Mouse (Mus musculus) C2C12 (cell line): ENCODE results near the gene Gys2.

Experiments
- CEBPB ChIP-seq: IDR thresholded peaks from one replicate; pipeline ENCODE4 v1.6.1; 2011; ENCODE audit warnings: low read depth, mild to moderate bottlenecking, control low read depth, moderate library complexity
- CTCF ChIP-seq: IDR thresholded peaks from one replicate; pipeline ENCODE4 v1.5.1; 2011; ENCODE audit not compliant: control insufficient read depth, insufficient read depth, insufficient read length
- FOSL1 ChIP-seq: IDR thresholded peaks from one replicate; pipeline ENCODE4 v1.8.0; 2011; ENCODE audit warnings: mild to moderate bottlenecking, low read length; ENCODE audit not compliant: poor library complexity, insufficient read depth, severe bottlenecking
- MAX ChIP-seq: IDR thresholded peaks from one replicate; pipeline ENCODE4 v1.6.1; 2011; ENCODE audit warnings: mild to moderate bottlenecking, control low read depth
- MYOG ChIP-seq: IDR thresholded peaks from one replicate; pipeline ENCODE4 v1.6.1; 2011; ENCODE audit not compliant: control insufficient read depth, insufficient read length; ENCODE audit errors: extremely low read depth
- USF1 ChIP-seq: IDR thresholded peaks from one replicate; pipeline ENCODE4 v1.6.1; 2011; ENCODE audit warnings: low read depth, mild to moderate bottlenecking, control low read depth, moderate library complexity

DNA sequence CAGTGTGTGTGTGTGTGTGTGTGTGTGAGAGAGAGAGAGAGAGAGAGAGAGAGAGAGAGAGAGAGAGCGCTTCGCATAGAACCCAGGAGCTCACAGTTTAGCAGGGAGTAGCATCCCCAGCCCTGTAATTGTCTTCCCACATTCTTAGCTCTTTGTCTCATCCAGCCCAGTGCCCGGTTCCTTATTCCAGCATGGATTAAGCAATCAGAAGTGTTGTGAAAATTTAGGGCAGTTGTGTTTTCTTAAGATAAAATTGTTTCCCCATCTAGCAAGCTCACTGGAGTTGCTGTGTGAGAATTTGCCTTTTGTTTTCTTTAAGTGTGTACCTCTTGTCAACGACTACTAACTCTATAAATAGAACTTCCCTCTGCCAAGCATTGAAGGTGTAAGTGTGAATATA, 35.8 kb upstream of the Gys2 start:
- TF ChIP-seq CTCF (no peak), MYOG (no peak), MAX (no peak), FOSL1 (no peak), USF1 (no peak), CEBPB (no peak)
